Mouse (Mus musculus): Measurements from ENCODE around the gene Hpca. TPM values are rescaled to one million over a fixed set of nuclear protein-coding genes. Genes with fewer than 3 reads are reported as not detected.
A peak's percentile ranks its signal among the peaks of the same experiment; 100 is the strongest.

The Hpca gene
- polyA plus RNA-seq, 1 experiment, result 2.8 TPM

- no peak for DNase-seq (ENCODE audit: low read depth)
Observed at GRCm38 (mm10) chr4:129136579-129137391, 14.9 kb upstream of the Hpca start, which contains the start of gene Fndc5. Fndc5 (plus strand) TSS chr4:129136999.

GRCm38 (mm10) chr4:129136189-129136578, 14.3 kb upstream of the Hpca start:
- no peak for DNase-seq (ENCODE audit: low read depth)

- no peak for DNase-seq (ENCODE audit: low read depth)
Observed at GRCm38 (mm10) chr4:129135637-129136036, 13.8 kb upstream of the Hpca start.

- no peak for DNase-seq (ENCODE audit: low read depth)
Observed at GRCm38 (mm10) chr4:129134799-129135585, 13.2 kb upstream of the Hpca start.

- DNase-seq (ENCODE audit: low read depth), result no peak
Observed at GRCm38 (mm10) chr4:129130755-129131303, 9.0 kb upstream of the Hpca start.

- no peak for DNase-seq (ENCODE audit: low read depth)
Observed at GRCm38 (mm10) chr4:129130149-129130548, 8.3 kb upstream of the Hpca start.

- no peak for DNase-seq (ENCODE audit: low read depth)
Observed at GRCm38 (mm10) chr4:129129387-129129786, 7.6 kb upstream of the Hpca start.

GRCm38 (mm10) chr4:129128582-129129338, 6.9 kb upstream of the Hpca start:
- DNase-seq (ENCODE audit: low read depth), result no peak

GRCm38 (mm10) chr4:129125736-129126451, 4.1 kb upstream of the Hpca start:
- DNase-seq (ENCODE audit: low read depth), result peak; percentile 70

GRCm38 (mm10) chr4:129124652-129125146, 2.9 kb upstream of the Hpca start:
- DNase-seq (ENCODE audit: low read depth), result no peak

GRCm38 (mm10) chr4:129122719-129123118, 883 bp upstream of the Hpca start:
- no peak for DNase-seq (ENCODE audit: low read depth)

GRCm38 (mm10) chr4:129122107-129122506, 271 bp upstream of the Hpca start:
- DNase-seq (ENCODE audit: low read depth), result no peak

GRCm38 (mm10) chr4:129120520-129121445, 1.1 kb downstream of the Hpca start:
- no peak for DNase-seq (ENCODE audit: low read depth)

GRCm38 (mm10) chr4:129119708-129120107, 2.1 kb downstream of the Hpca start:
- DNase-seq (ENCODE audit: low read depth), result no peak

GRCm38 (mm10) chr4:129117720-129118510, 3.9 kb downstream of the Hpca start:
- DNase-seq (ENCODE audit: low read depth), result peak; percentile 57

GRCm38 (mm10) chr4:129116703-129117102, 5.1 kb downstream of the Hpca start:
- DNase-seq (ENCODE audit: low read depth), result no peak

- no peak for DNase-seq (ENCODE audit: low read depth)
Observed at GRCm38 (mm10) chr4:129113083-129113988, 8.5 kb downstream of the Hpca start.

- DNase-seq (ENCODE audit: low read depth), result no peak
Observed at GRCm38 (mm10) chr4:129112231-129112630, 9.6 kb downstream of the Hpca start.
